In genomic region chr1:24361990-24362635, GRCm38 (mm10) we compare ENCODE assay signal across 16 mouse cellular contexts.
DNase-seq lines count a peak whose midpoint lies in the region; ATAC-seq and TF ChIP-seq lines count a peak whose summit lies in the region.
"Had no signal": no experiment of that assay in that cellular context is flagged by ENCODE, and none has a peak within 500 bp of the region (broad histone marks: within the 10 kb centered on the region; RNA-seq: fewer than 3 reads in every experiment).

No protein-coding gene starts in this region.

- no peak overlapping the region for H3K9ac ChIP-seq in forebrain, embryonic 14.5 days (ENCODE audit: low read length)
- H3K9ac ChIP-seq in forebrain, embryonic 12.5 days: no peak overlapping the region
- no peak overlapping the region for H3K9ac ChIP-seq in forebrain, postnatal 0 days
- H3K9ac ChIP-seq: heart, embryonic 13.5 days; limb, embryonic 12.5 days had no signal

- no peaks in the 10 kb centered on the region for H3K4me1 ChIP-seq in forebrain, embryonic 14.5 days (ENCODE audit: control insufficient read depth, insufficient read depth, low read length)
- H3K4me1 ChIP-seq in forebrain, embryonic 12.5 days: no peaks in the 10 kb centered on the region
- H3K4me1 ChIP-seq in forebrain, postnatal 0 days (ENCODE audit: insufficient read depth): no peaks in the 10 kb centered on the region
- H3K4me1 ChIP-seq: heart, embryonic 13.5 days; limb, embryonic 12.5 days had no signal

- no peak overlapping the region for H3K4me3 ChIP-seq in forebrain, embryonic 14.5 days (ENCODE audit: low read depth, low read length)
- H3K4me3 ChIP-seq in forebrain, embryonic 12.5 days (replicated peaks): no peak overlapping the region
- peak overlapping the region; percentile 27; the same call in 1 of the 2 replicates for H3K4me3 ChIP-seq in layer of hippocampus, adult 2 months
- H3K4me3 ChIP-seq in forebrain, postnatal 0 days (ENCODE audit: low read depth, low read length): no peak overlapping the region
- H3K4me3 ChIP-seq: heart, embryonic 13.5 days; limb, embryonic 12.5 days had no signal

- no peak for TF ChIP-seq CTCF in layer of hippocampus, adult 2 months (conservative IDR thresholded peaks at IDR 0.05)
- TF ChIP-seq CTCF in forebrain, postnatal 0 days (IDR thresholded peaks at IDR 0.05; ENCODE audit: low read depth): no peak

- DNase-seq in forebrain, embryonic 14.5 days (ENCODE audit: low spot score): peak; percentile 49
- DNase-seq in layer of hippocampus, adult 2 months (ENCODE audit: low spot score in 2 of 2): peak in 1 of 2 experiments; percentile 51
- DNase-seq in layer of hippocampus, postnatal 25 days (ENCODE audit: extremely low spot score in 1 of 2, low spot score in 1 of 2): no peak
- DNase-seq in cerebellum, adult 11-12 months: peak; percentile 25
- DNase-seq in forebrain, postnatal 0 days: peak; percentile 57
- DNase-seq in adrenal gland, postnatal 4 days (ENCODE audit: low spot score in 2 of 2): no peak
- DNase-seq in ovary, postnatal 36 days (ENCODE audit: low spot score): no peak
- DNase-seq: adrenal gland, adult 2 months; gastrocnemius, postnatal 14 days; kidney, adult 8-10 months; lung, postnatal 36 days; spleen, adult 18-20 months had no signal

- H3K36me3 ChIP-seq in forebrain, embryonic 14.5 days (ENCODE audit: control insufficient read depth, insufficient read depth, low read length): no peaks in the 10 kb centered on the region
- H3K36me3 ChIP-seq in forebrain, embryonic 12.5 days (replicated peaks): no peaks in the 10 kb centered on the region
- no peaks in the 10 kb centered on the region for H3K36me3 ChIP-seq in forebrain, postnatal 0 days (ENCODE audit: insufficient read depth)
- H3K36me3 ChIP-seq: heart, embryonic 13.5 days; limb, embryonic 12.5 days had no signal

- no peak overlapping the region for H3K4me2 ChIP-seq in forebrain, embryonic 14.5 days (ENCODE audit: low read length)
- H3K4me2 ChIP-seq in forebrain, embryonic 12.5 days: no peak overlapping the region
- H3K4me2 ChIP-seq in forebrain, postnatal 0 days (ENCODE audit: low read depth): no peak overlapping the region
- H3K4me2 ChIP-seq: heart, embryonic 13.5 days; limb, embryonic 12.5 days; midbrain, embryonic 11.5 days had no signal

- no peak; the same call in 1 of the 2 replicates for ATAC-seq in forebrain, embryonic 14.5 days
- ATAC-seq in forebrain, embryonic 12.5 days (ENCODE audit: low FRiP score): no peak
- ATAC-seq in forebrain, postnatal 0 days: peak; percentile 67

- WGBS in forebrain, embryonic 14.5 days: 59% methylated on average over 13 of the region's 13 CpGs
- 77% methylated on average over 13 of the region's 13 CpGs for WGBS in forebrain, embryonic 12.5 days
- 48% methylated on average over 13 of the region's 13 CpGs for WGBS in forebrain, postnatal 0 days

- H3K9me3 ChIP-seq in forebrain, embryonic 14.5 days (replicated peaks; ENCODE audit: control insufficient read depth, low read length): no peaks in the 10 kb centered on the region
- no peaks in the 10 kb centered on the region for H3K9me3 ChIP-seq in forebrain, embryonic 12.5 days
- H3K9me3 ChIP-seq in forebrain, postnatal 0 days (ENCODE audit: low read length): no peaks in the 10 kb centered on the region
- H3K9me3 ChIP-seq: heart, embryonic 13.5 days; limb, embryonic 12.5 days had no signal

- no peak overlapping the region for H3K27ac ChIP-seq in forebrain, embryonic 14.5 days (ENCODE audit: low read depth, low read length)
- H3K27ac ChIP-seq in forebrain, embryonic 12.5 days: no peak overlapping the region
- no peak overlapping the region for H3K27ac ChIP-seq in layer of hippocampus, adult 2 months
- no peak overlapping the region for H3K27ac ChIP-seq in forebrain, postnatal 0 days (ENCODE audit: low read depth, low read length)
- H3K27ac ChIP-seq: heart, embryonic 13.5 days; limb, embryonic 12.5 days had no signal

- no peaks in the 10 kb centered on the region for H3K27me3 ChIP-seq in forebrain, embryonic 14.5 days (replicated peaks; ENCODE audit: control insufficient read depth, insufficient read depth, low read length)
- H3K27me3 ChIP-seq in forebrain, embryonic 12.5 days: no peaks in the 10 kb centered on the region
- no peaks in the 10 kb centered on the region for H3K27me3 ChIP-seq in forebrain, postnatal 0 days (ENCODE audit: insufficient read depth, low read length)
- H3K27me3 ChIP-seq: heart, embryonic 13.5 days; limb, embryonic 12.5 days had no signal

Comparison
In these comparisons a context has a peak if more than half of its experiments do, and no peak if none do; other contexts are left out.
1. DNase-seq: peak in forebrain, embryonic 14.5 days (single experiment), cerebellum, adult 11-12 months (single experiment) and forebrain, postnatal 0 days (single experiment); none in layer of hippocampus, postnatal 25 days (0 of 2), adrenal gland, postnatal 4 days (0 of 2) and ovary, postnatal 36 days (single experiment).